Mouse (Mus musculus) adrenal gland, postnatal 14 days (tissue): Measurements from ENCODE around the gene Dapk3. TPM values are rescaled to one million over a fixed set of nuclear protein-coding genes. Genes with fewer than 3 reads are reported as not detected.
A peak's percentile ranks its signal among the peaks of the same experiment; 100 is the strongest.

Experiments used
- DNase-seq: peaks from one replicate; pipeline ENCODE4 v3.0.0; 2021; ENCODE audit warnings: mixed read lengths
- total RNA-seq: library from RNA; stranded (reverse); gene quantifications from 2 replicates; pipeline ENCODE4 v1.2.3, GENCODE M21; 2021

The Dapk3 gene
- total RNA-seq, 1 experiment from 2014 or later = 58.3 TPM

- no peak for DNase-seq
These were observed 37.0 kb upstream of the Dapk3 start for GRCm38 (mm10) chr10:81145778-81146177.

DNA sequence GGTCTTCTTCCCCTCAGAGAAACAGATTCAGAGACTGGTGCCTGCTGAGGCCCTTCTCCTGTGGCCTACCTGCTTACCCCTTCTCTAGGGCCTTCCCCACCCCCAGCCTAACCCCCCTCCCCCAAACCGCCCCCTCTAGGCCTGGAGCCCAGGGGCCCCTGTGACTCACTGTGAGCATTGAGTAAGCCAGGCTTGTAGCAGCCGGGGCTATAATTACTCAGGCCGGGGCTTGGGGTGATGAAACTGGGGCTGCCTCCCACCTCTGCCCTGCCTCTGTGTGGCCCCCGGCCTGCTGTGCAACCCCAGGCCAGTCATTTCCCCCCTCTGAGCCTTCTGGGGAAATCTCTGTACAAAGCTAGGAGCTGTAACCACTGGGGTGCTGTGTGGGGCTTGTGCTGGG is 36.5 kb upstream of the Dapk3 start:
- peak; percentile 63 for DNase-seq

DNA sequence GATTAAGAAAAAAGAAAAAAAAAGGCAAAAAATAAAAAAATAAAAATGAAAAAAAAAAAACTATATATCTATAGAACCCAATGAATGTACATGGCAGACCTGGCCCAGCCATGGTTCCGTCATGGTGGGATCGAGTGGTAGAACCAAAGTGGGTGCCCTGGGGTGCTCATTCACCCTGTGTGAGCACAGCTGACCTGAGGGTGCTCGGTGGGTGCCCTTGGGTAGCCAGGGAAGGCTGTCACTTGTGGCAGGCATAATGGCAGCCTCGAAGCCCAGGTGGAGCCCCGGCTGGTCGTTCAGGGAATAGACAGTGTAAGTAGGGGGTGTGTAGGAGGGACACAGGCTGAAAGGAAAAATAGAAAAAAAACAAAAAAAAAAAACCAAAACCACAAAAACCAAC is 31.5 kb upstream of the Dapk3 start:
- DNase-seq = no peak

- no peak for DNase-seq
These were observed 30.2 kb upstream of the Dapk3 start for GRCm38 (mm10) chr10:81152609-81153008.

- DNase-seq = no peak
These were observed 28.5 kb upstream of the Dapk3 start for GRCm38 (mm10) chr10:81154313-81154712.

DNA sequence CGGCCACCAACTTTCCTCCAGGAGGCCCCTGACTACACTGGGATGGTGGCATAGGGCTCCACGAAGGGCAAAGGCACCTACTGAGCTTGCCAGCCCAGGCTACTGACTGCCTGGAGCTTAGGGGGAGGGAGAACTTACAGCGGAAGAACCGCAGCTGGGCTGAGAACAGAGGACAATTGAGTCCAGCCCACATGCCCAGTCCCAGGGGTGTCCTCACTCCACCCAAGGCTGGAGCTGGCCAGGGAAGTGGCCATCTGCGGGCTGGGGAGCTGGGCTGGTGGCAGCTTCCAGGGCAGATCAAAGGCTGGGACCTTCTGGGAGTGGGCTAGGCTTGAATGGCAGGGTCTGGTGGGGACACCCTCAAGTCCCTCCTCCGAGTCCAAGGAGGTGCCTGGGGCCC is 28.1 kb upstream of the Dapk3 start:
- no peak for DNase-seq

GRCm38 (mm10) chr10:81161602-81162317 is 21.0 kb upstream of the Dapk3 start:
- DNase-seq = peak; percentile 80

- DNase-seq = no peak
These were observed 20.5 kb upstream of the Dapk3 start for GRCm38 (mm10) chr10:81162318-81162652.

GRCm38 (mm10) chr10:81165118-81165517 is 17.7 kb upstream of the Dapk3 start:
- peak; percentile 31 for DNase-seq

DNA sequence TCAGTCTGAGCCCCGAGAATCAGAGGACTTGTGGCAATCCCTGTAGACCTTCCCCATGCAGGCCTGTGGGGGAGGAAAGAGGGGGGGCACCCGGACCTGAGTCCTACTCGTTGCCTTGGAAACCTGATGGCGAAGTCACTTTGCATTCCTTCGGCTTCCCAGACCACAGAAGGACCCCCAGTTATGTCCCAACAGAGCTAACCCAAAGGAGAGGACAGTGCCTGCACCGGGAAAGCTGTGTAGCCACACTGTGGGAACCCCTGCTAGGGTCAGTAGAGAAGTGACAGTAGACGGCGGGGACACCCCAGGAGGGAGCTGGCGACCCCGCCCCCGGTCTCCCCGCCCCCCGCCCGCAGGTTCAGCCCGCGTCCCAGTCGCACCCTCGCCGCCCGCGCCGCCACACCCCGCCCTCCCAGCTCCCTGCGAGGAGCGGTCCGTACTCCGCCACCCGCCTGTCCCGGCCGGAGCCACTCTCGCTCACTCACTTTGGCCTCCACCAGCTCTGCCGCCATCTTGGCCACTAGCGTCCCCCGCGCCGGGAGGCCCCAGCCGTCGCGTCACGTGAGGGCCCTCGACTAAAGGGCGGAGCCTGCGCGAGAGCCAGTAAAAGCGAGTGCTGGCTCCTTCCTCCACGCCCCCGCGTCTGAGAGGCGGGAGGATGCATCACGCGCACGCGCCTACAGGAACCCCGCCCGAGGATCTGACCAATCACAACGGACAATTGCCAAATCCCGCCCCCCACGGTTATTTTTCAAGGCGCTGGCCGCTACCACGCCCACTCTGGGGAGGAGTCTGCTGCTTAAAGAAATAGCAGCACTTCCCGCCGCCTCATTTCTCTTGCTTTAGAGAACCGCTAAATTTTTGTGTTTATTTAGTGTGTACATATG is 15.4 kb upstream of the Dapk3 start, which contains the start of gene Pias4:
TSS of gene Pias4 (minus strand) at position 724 of the 887 bp plus-strand sequence.
- peak; percentile 100 for DNase-seq

- no peak for DNase-seq
These were observed 14.7 kb upstream of the Dapk3 start for GRCm38 (mm10) chr10:81168087-81168431.

DNA sequence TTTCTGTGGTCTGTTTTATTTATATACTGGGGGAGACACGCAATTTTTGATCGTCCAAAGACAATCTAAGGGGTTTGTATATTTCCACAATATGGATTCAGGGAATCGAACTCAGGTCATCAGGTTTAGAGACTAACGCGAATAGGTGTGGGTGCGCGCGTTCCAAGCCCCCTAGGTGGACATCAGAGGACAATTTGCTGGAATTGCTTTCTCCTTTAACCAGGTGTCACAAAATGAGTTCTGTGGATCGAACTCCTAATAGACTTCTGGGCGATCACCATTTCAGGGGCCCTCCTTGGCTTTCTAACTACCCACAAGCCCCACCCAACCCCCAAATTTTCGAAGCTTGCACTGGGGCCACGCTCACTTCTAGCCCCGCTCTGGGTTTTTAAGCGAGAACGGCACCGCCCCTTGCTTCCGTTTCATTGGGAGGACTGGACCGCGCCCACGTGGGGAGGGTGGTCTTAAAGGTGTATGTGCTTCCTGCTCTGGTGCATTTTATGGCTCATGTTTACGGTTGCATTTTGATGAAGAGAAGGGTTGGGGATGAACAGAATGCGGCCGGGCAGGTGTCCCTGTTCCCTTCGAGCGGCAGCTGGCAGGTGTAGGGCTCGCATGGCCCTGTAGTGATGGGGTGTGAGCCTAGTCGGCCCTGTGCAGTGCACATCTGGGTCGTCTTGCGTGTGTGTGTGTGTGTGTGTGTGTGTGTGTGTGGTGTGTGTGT is 14.1 kb upstream of the Dapk3 start:
- DNase-seq = peak; percentile 92

- peak; percentile 69 for DNase-seq
These were observed 13.3 kb upstream of the Dapk3 start for GRCm38 (mm10) chr10:81169411-81169900.

DNA sequence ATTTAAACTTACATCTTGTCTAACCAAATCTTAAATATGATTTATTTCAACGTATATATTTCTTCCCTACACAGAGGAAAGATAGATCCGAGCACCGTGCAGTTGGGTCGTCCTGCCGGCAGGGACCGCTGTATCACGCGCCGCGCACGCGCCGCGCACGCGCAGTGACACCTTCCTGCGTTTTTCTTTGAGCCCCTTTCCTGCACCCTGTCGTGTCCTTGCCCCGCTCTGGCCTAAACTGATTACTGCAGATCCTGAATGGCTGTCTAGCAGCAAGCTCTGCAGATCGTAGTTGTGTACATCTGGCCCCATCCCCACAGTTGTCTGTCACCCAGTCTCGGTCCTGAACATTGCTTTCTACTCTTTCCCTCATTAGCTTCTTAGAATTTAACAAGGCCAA is 9.7 kb upstream of the Dapk3 start:
- peak; percentile 93 for DNase-seq

DNA sequence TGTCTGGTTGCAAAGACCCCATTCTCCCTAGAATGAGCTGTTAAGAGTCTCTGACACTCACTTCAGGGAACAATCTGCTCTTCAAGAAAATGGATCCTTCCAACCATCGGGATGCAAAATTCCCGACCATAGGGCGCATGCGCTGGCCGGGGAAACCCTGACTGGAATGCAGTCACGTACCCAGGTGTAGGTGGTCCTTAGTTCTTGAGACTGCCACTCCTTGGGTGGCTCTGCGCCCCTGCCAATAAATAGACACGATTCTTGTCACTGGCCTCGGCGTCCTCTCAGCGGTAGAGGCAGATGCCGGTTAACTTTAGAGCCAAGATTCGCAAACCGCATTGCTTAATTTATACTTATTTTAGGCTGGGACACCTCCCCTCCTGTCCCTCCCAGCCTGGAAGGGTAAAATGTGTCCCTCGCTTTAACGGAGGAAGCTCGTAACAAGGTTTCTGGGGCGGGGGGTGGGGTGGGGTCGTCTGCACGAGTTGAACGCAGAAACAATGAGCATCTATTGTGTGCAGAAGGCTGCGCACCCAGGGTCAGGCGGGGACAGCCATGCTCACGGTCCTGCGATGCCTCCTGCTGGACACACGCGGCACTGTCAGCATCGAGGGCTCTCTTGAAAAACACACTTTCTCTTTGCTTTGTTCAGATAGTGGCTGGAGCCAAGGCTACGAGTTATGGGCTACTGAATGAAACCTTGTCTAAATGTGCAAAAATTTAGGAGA is 8.0 kb upstream of the Dapk3 start:
- peak; percentile 94 for DNase-seq

- DNase-seq = peak; percentile 27
These were observed 7.5 kb upstream of the Dapk3 start for GRCm38 (mm10) chr10:81175345-81175701.

GRCm38 (mm10) chr10:81175936-81176465 is 6.8 kb upstream of the Dapk3 start:
- peak; percentile 79 for DNase-seq

- DNase-seq = peak; percentile 99
These were observed 6.1 kb upstream of the Dapk3 start, which contains the start of gene Eef2 for GRCm38 (mm10) chr10:81176466-81177271. Eef2 (plus strand) TSS chr10:81176631.

GRCm38 (mm10) chr10:81177491-81177925 is 5.3 kb upstream of the Dapk3 start:
- peak; percentile 53 for DNase-seq

DNA sequence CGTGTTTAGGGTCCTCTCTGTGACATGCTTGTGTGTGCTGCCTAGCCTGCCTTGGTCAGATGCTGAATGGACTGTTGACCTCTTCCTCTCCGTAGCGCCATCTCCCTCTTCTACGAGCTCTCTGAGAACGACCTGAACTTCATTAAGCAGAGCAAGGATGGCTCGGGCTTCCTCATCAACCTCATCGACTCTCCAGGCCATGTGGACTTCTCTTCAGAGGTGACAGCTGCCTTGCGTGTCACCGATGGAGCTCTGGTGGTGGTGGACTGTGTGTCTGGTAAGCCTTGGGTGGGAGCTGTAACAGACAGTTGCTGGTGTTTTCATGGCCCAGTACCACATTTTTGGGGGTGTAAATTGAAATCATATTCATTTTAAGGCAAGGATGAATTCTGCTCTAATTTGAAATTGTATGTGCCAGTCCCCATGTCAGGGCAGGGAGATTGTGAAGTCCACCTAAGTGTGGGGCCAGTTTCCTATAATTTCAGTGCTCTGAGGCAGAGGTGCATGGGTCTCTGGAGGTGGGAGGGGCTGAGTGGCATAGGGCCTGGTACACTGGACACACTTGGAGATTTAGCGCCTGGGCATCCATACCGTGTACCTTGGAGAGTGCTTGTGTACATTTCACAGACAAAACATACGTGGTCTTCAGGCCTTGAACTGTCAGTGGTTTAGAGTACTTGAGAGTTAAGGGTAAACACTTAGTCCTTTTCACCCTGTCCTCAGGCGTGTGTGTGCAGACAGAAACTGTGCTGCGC is 4.7 kb upstream of the Dapk3 start:
- no peak for DNase-seq
